Mouse (Mus musculus): Measurements from ENCODE around the gene Gemin6. TPM values are rescaled to one million over a fixed set of nuclear protein-coding genes. Genes with fewer than 3 reads are reported as not detected.
"Not testable (repeated sequence)": the region's sequence is repeated elsewhere in the genome, so short reads cannot be mapped to it uniquely, and the experiment has no call there.

Gene Gemin6
- polyA plus RNA-seq, 1 experiment from 2014 or later = 18.8 TPM

- 95% methylated on average over 3 of the region's 3 CpGs for WGBS
- Histone ChIP-seq H3K9ac (replicated peaks) (no peak overlapping the region), H3K4me2 (no peak overlapping the region), H3K36me3 (peaks cover 44% of the 10 kb centered on the region), H3K27ac (replicated peaks) (no peak overlapping the region), H3K9me3 (replicated peaks) (no peaks in the 10 kb centered on the region), H3K4me3 (replicated peaks) (no peak overlapping the region), H3K4me1 (no peaks in the 10 kb centered on the region), H3K27me3 (replicated peaks) (no peaks in the 10 kb centered on the region)
- ATAC-seq (ENCODE audit: low FRiP score) = no peak
Measured at GRCm38 (mm10) chr17:80236805-80237204, 12.6 kb downstream of the Gemin6 start.

DNA sequence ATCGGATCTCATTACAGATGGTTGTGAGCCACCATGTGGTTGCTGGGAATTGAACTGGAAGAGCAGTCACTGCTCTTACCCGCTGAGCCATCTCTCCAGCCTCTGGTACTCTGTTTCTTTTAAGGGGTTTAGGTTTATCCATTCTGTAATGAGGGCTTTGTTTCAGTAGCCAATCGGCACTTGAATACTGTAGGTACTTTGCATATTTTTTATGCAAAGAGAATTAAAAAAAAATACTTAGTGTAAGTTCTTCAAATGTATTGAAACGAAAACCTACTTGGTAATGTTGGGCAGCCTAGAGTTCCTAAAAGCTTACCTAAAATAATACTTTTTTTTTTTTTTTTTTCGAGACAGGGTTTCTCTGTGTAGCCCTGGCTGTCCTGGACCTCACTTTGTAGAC, 13.2 kb downstream of the Gemin6 start:
- Histone ChIP-seq H3K36me3 (peaks cover 50% of the 10 kb centered on the region), H3K4me1 (no peaks in the 10 kb centered on the region), H3K4me3 (replicated peaks) (no peak overlapping the region), H3K9me3 (replicated peaks) (no peaks in the 10 kb centered on the region), H3K9ac (replicated peaks) (no peak overlapping the region), H3K27me3 (replicated peaks) (no peaks in the 10 kb centered on the region), H3K4me2 (no peak overlapping the region), H3K27ac (replicated peaks) (no peak overlapping the region)
- 89% methylated on average over 5 of the region's 5 CpGs for WGBS
- no peak for ATAC-seq (ENCODE audit: low FRiP score)

- ATAC-seq (ENCODE audit: low FRiP score) = no peak
- Histone ChIP-seq H3K4me1 (no peaks in the 10 kb centered on the region), H3K9me3 (replicated peaks) (no peaks in the 10 kb centered on the region), H3K27ac (replicated peaks) (no peak overlapping the region), H3K27me3 (replicated peaks) (no peaks in the 10 kb centered on the region), H3K4me3 (replicated peaks) (no peak overlapping the region), H3K9ac (replicated peaks) (no peak overlapping the region), H3K4me2 (no peak overlapping the region), H3K36me3 (peaks cover 84% of the 10 kb centered on the region)
- WGBS = 88% methylated on average over 9 of the region's 9 CpGs
Measured at GRCm38 (mm10) chr17:80241594-80241993, 17.4 kb downstream of the Gemin6 start.

GRCm38 (mm10) chr17:80243116-80243515, 18.9 kb downstream of the Gemin6 start:
- H3K27me3 ChIP-seq (replicated peaks) = no peaks in the 10 kb centered on the region
- H3K4me1 ChIP-seq = no peaks in the 10 kb centered on the region
- H3K4me2 ChIP-seq = no peak overlapping the region
- H3K36me3 ChIP-seq = peaks cover 90% of the 10 kb centered on the region
- H3K9ac ChIP-seq (replicated peaks) = no peak overlapping the region
- H3K4me3 ChIP-seq (replicated peaks) = no peak overlapping the region
- WGBS = 66% methylated on average over 13 of the region's 13 CpGs
- H3K27ac ChIP-seq (replicated peaks) = no peak overlapping the region
- no peaks in the 10 kb centered on the region for H3K9me3 ChIP-seq (replicated peaks)
- ATAC-seq (ENCODE audit: low FRiP score) = no peak

- Histone ChIP-seq H3K9ac (replicated peaks) (no peak overlapping the region), H3K27me3 (replicated peaks) (no peaks in the 10 kb centered on the region), H3K27ac (replicated peaks) (no peak overlapping the region), H3K9me3 (replicated peaks) (no peaks in the 10 kb centered on the region), H3K4me3 (replicated peaks) (no peak overlapping the region), H3K4me2 (no peak overlapping the region), H3K4me1 (no peaks in the 10 kb centered on the region), H3K36me3 (peaks cover 98% of the 10 kb centered on the region)
- WGBS = 94% methylated on average over 13 of the region's 13 CpGs
- no peak for ATAC-seq (ENCODE audit: low FRiP score)
Measured at GRCm38 (mm10) chr17:80252757-80253525, 28.7 kb downstream of the Gemin6 start.

DNA sequence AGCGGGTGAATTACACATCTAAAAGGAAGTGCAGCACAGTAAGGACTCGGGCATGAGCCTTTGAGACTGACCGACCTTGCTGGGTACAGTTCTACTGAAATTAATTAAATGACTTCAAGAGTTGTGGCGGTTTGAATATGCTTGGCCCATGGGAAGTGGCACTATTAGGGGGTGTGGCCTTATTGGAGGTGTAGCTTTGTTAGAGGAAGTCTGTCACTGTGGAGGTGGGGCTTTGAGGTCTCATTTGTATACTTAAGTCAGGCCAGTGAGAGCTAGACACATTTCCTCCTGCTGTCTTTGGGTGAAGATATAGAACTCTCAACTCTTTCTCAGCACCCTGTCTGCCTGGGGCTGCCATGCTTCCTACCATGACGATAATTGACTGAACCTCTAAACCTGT, 30.2 kb downstream of the Gemin6 start:
- WGBS = over 99% methylated on average over 5 of the region's 5 CpGs
- no peak overlapping the region for H3K27ac ChIP-seq (replicated peaks)
- no peaks in the 10 kb centered on the region for H3K9me3 ChIP-seq (replicated peaks)
- H3K4me2 ChIP-seq = no peak overlapping the region
- no peaks in the 10 kb centered on the region for H3K4me1 ChIP-seq
- no peak overlapping the region for H3K4me3 ChIP-seq (replicated peaks)
- ATAC-seq (ENCODE audit: low FRiP score) = no peak
- no peak overlapping the region for H3K9ac ChIP-seq (replicated peaks)
- peaks cover 98% of the 10 kb centered on the region for H3K36me3 ChIP-seq
- H3K27me3 ChIP-seq (replicated peaks) = no peaks in the 10 kb centered on the region

- Histone ChIP-seq H3K4me2 (no peak overlapping the region), H3K9ac (replicated peaks) (no peak overlapping the region), H3K4me1 (no peaks in the 10 kb centered on the region), H3K36me3 (peaks cover 98% of the 10 kb centered on the region), H3K27me3 (replicated peaks) (no peaks in the 10 kb centered on the region), H3K9me3 (replicated peaks) (no peaks in the 10 kb centered on the region), H3K4me3 (replicated peaks) (no peak overlapping the region), H3K27ac (replicated peaks) (no peak overlapping the region)
- WGBS = 73% methylated on average over 13 of the region's 13 CpGs
- no peak for ATAC-seq (ENCODE audit: low FRiP score)
Measured at GRCm38 (mm10) chr17:80255208-80255607, 31.0 kb downstream of the Gemin6 start.

GRCm38 (mm10) chr17:80267065-80267464, 42.8 kb downstream of the Gemin6 start:
- no peak overlapping the region for H3K4me3 ChIP-seq (replicated peaks)
- no peaks in the 10 kb centered on the region for H3K9me3 ChIP-seq (replicated peaks)
- H3K36me3 ChIP-seq = peaks cover 85% of the 10 kb centered on the region
- no peak overlapping the region for H3K9ac ChIP-seq (replicated peaks)
- H3K27ac ChIP-seq (replicated peaks) = no peak overlapping the region
- no peaks in the 10 kb centered on the region for H3K4me1 ChIP-seq
- H3K4me2 ChIP-seq = no peak overlapping the region
- no peak for ATAC-seq (ENCODE audit: low FRiP score)
- WGBS = 91% methylated on average over 4 of the region's 4 CpGs
- no peaks in the 10 kb centered on the region for H3K27me3 ChIP-seq (replicated peaks)

GRCm38 (mm10) chr17:80268151-80268550, 43.9 kb downstream of the Gemin6 start:
- H3K4me3 ChIP-seq (replicated peaks) = no peak overlapping the region
- ATAC-seq (ENCODE audit: low FRiP score) = no peak
- 95% methylated on average over 3 of the region's 3 CpGs for WGBS
- H3K27ac ChIP-seq (replicated peaks) = no peak overlapping the region
- peaks cover 85% of the 10 kb centered on the region for H3K36me3 ChIP-seq
- no peak overlapping the region for H3K9ac ChIP-seq (replicated peaks)
- no peak overlapping the region for H3K4me2 ChIP-seq
- H3K4me1 ChIP-seq = no peaks in the 10 kb centered on the region
- no peaks in the 10 kb centered on the region for H3K27me3 ChIP-seq (replicated peaks)
- no peaks in the 10 kb centered on the region for H3K9me3 ChIP-seq (replicated peaks)

GRCm38 (mm10) chr17:80270622-80271021, 46.4 kb downstream of the Gemin6 start:
- not testable (repeated sequence) for H3K4me1 ChIP-seq; H3K27ac ChIP-seq (replicated peaks); H3K27me3 ChIP-seq (replicated peaks); H3K4me3 ChIP-seq (replicated peaks); ATAC-seq (ENCODE audit: low FRiP score); H3K4me2 ChIP-seq; H3K9me3 ChIP-seq (replicated peaks); H3K9ac ChIP-seq (replicated peaks)
- 87% methylated on average over 7 of the region's 7 CpGs for WGBS
- peaks cover 86% of the 10 kb centered on the region for H3K36me3 ChIP-seq
